Mouse (Mus musculus): Measurements from ENCODE around the gene Myo1a.

DNA sequence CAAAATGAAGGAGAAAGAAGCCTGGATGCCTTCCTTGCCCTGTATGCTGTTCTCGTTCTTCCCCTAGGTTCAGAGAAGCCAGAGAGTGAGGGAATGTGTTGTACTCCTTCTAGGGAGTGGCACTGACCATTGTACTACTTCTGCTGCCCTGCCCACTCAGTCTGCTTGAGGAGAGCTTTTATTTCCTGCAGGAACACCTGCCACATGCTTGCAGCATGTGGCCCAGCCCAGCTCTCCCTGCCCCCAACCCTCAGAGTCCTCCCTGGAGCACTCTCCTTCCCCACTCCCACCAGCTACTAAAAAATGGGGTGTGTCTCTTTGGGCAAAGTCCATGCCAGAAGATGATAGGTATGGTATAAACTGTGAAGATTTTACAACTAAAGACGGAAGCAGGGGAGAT is 677 bp upstream of the Myo1a start:
- TF ChIP-seq CTCF (IDR thresholded peaks at IDR 0.05) (no peak), EP300 (IDR thresholded peaks at IDR 0.05) (no peak)
